Mouse (Mus musculus): ENCODE data around the gene Arfgef2. TPM values are rescaled to one million over a fixed set of nuclear protein-coding genes. Genes with fewer than 3 reads are reported as not detected.
A peak's percentile ranks its signal among the peaks of the same experiment; 100 is the strongest.

Gene Arfgef2
- polyA plus RNA-seq, 1 experiment from 2014 or later = 4.1 TPM

DNA sequence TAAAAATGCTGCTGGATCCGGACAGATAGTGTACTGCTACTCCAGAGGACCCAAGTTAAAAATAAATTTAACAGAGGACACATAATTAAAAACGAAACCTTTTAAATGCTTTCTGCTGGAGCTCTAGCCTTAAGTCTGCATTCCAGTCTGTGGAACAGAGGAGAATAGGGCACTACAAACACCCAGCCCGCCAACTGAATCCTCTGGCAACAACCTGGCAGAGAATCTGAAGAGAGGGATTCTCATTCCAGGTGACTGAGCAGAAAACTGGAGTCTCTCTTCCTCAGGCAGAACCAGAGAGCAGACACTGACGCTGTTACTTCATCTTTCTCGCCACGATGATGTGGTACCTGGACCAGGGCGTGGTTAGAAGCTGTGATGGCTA, 4.9 kb upstream of the Arfgef2 start:
- Histone ChIP-seq H3K36me3 (ENCODE audit: control insufficient read depth, insufficient read depth) (no peaks in the 10 kb centered on the region), H3K4me2 (ENCODE audit: low read depth, low read length) (no peak overlapping the region), H3K4me1 (ENCODE audit: control insufficient read depth, low read depth, low read length) (peaks cover 4% of the 10 kb centered on the region), H3K4me3 (ENCODE audit: low read depth, low read length) (no peak overlapping the region), H3K9ac (ENCODE audit: low read depth, low read length) (no peak overlapping the region), H3K27ac (ENCODE audit: low read length) (no peak overlapping the region), H3K9me3 (replicated peaks; ENCODE audit: control insufficient read depth, low read length) (no peaks in the 10 kb centered on the region), H3K27me3 (ENCODE audit: control insufficient read depth, insufficient read depth, low read depth, low read length) (no peaks in the 10 kb centered on the region; the same call in none of the 2 replicates)
- 66% methylated on average over 7 of the region's 7 CpGs for WGBS (ENCODE audit: insufficient replicate concordance)
- no peak for ATAC-seq (ENCODE audit: low read depth)

DNA sequence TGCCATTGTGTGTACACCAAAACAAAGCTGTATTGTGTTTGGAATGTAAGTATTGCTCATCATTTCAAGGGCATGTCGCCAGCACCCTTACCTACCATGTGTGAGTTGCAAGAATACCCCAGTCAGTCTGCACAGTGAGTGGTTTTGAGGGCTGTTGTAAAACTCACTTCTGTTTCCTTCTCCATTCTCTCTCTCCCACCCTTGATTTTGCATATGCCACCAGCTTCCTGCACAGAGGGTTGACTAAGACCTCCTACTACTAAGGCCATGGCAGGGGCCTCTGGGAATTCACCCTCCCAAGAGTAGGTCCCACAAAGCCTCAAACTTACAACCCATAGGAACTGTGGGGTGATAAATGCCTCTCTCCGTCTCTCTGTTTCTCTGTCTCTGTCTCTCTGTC, 4.0 kb upstream of the Arfgef2 start:
- WGBS (ENCODE audit: insufficient replicate concordance) = 42% methylated on average over 2 of the region's 2 CpGs
- Histone ChIP-seq H3K4me3 (ENCODE audit: low read depth, low read length) (no peak overlapping the region), H3K4me2 (ENCODE audit: low read depth, low read length) (no peak overlapping the region), H3K9ac (ENCODE audit: low read depth, low read length) (no peak overlapping the region), H3K27ac (ENCODE audit: low read length) (no peak overlapping the region), H3K9me3 (replicated peaks; ENCODE audit: control insufficient read depth, low read length) (no peaks in the 10 kb centered on the region), H3K36me3 (ENCODE audit: control insufficient read depth, insufficient read depth) (no peaks in the 10 kb centered on the region), H3K4me1 (ENCODE audit: control insufficient read depth, low read depth, low read length) (peaks cover 9% of the 10 kb centered on the region), H3K27me3 (ENCODE audit: control insufficient read depth, insufficient read depth, low read depth, low read length) (no peaks in the 10 kb centered on the region; the same call in none of the 2 replicates)
- ATAC-seq (ENCODE audit: low read depth) = no peak

DNA sequence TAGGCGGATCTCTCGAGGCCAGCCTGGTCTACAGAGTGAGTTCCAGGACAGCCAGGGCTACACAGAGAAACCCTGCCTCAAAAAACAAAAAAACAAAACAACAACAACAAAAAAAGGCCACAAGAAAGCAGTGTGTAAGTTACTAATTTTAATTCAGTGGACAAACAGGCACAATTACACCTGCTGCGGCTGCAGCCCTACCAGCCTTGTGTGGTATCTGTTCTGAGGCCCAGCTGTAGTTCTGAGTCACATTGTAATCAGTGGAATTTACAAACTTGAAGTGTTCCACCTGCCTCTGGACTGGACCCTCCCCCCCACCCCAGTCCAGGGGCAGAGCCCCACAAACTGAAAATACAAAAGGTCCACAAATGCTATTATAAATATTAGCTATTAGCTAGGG, 2.1 kb upstream of the Arfgef2 start:
- ATAC-seq (ENCODE audit: low read depth) = no peak
- Histone ChIP-seq H3K9me3 (replicated peaks; ENCODE audit: control insufficient read depth, low read length) (no peaks in the 10 kb centered on the region), H3K4me3 (ENCODE audit: low read depth, low read length) (no peak overlapping the region), H3K4me1 (ENCODE audit: control insufficient read depth, low read depth, low read length) (peaks cover 26% of the 10 kb centered on the region), H3K27ac (ENCODE audit: low read length) (no peak overlapping the region), H3K27me3 (ENCODE audit: control insufficient read depth, insufficient read depth, low read depth, low read length) (no peaks in the 10 kb centered on the region; the same call in none of the 2 replicates), H3K36me3 (ENCODE audit: control insufficient read depth, insufficient read depth) (no peaks in the 10 kb centered on the region), H3K4me2 (ENCODE audit: low read depth, low read length) (no peak overlapping the region), H3K9ac (ENCODE audit: low read depth, low read length) (no peak overlapping the region)
- 82% methylated on average over 3 of the region's 3 CpGs for WGBS (ENCODE audit: insufficient replicate concordance)

DNA sequence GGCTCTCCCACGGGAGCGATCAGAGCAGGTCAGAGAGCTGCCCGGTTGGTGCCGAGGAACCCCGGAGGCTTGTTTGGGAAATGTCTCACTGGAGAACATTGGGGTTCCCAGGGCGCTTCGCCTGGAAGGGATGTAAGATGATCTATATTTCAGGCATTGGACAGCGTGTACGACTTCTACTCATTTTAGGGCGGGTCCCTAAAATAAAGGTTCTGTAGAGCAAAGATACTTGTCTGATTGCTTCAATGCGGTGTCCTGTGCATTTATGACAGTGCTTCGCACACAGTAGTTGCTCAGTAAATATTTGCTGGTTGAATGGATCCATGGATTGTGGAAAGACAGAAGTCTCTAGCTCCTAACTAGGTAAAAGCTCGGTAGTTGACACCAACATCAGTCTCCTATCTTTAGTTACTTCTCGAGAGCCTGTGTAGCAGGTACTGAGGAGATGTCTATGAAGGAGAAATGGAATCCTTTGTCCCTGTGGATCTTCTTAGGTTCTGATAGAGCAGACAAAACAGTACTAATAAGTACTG, 851 bp downstream of the Arfgef2 start:
- H3K27ac ChIP-seq (ENCODE audit: low read length) = peak overlapping the region; percentile 82
- 7% methylated on average over 14 of the region's 14 CpGs for WGBS (ENCODE audit: insufficient replicate concordance)
- H3K4me1 ChIP-seq (ENCODE audit: control insufficient read depth, low read depth, low read length) = peaks cover 27% of the 10 kb centered on the region
- H3K27me3 ChIP-seq (ENCODE audit: control insufficient read depth, insufficient read depth, low read depth, low read length) = no peaks in the 10 kb centered on the region; the same call in none of the 2 replicates
- H3K9ac ChIP-seq (ENCODE audit: low read depth, low read length) = peak overlapping the region; percentile 91
- H3K9me3 ChIP-seq (replicated peaks; ENCODE audit: control insufficient read depth, low read length) = no peaks in the 10 kb centered on the region
- H3K4me3 ChIP-seq (ENCODE audit: low read depth, low read length) = peak overlapping the region; percentile 90
- peak; percentile 26 for ATAC-seq (ENCODE audit: low read depth)
- H3K4me2 ChIP-seq (ENCODE audit: low read depth, low read length) = peak overlapping the region; percentile 94
- no peaks in the 10 kb centered on the region for H3K36me3 ChIP-seq (ENCODE audit: control insufficient read depth, insufficient read depth)

DNA sequence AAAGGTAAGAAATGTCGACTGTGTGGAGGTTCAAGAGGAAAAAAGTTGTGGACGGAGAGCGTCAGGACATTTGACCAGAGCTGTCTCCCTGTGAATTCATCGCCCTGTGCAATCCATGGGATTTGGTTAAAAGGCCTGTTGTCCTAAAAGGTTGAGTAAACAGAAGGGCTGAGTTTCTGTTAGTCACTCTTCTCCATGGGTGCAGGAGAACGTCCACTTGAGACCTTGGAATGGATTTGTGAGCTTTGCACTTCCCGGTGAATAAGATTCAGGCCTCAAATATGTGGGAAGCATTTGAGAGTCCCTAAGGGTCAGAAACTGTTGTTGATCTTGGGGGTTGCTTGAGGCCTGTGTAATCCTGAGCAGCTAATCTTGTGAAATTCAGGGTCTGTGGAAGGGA, 1.4 kb downstream of the Arfgef2 start:
- H3K4me2 ChIP-seq (ENCODE audit: low read depth, low read length) = peak overlapping the region; percentile 94
- H3K4me3 ChIP-seq (ENCODE audit: low read depth, low read length) = peak overlapping the region; percentile 90
- 61% methylated on average over 6 of the region's 6 CpGs for WGBS (ENCODE audit: insufficient replicate concordance)
- H3K36me3 ChIP-seq (ENCODE audit: control insufficient read depth, insufficient read depth) = no peaks in the 10 kb centered on the region
- H3K27ac ChIP-seq (ENCODE audit: low read length) = peak overlapping the region; percentile 82
- no peak for ATAC-seq (ENCODE audit: low read depth)
- no peaks in the 10 kb centered on the region; the same call in none of the 2 replicates for H3K27me3 ChIP-seq (ENCODE audit: control insufficient read depth, insufficient read depth, low read depth, low read length)
- H3K4me1 ChIP-seq (ENCODE audit: control insufficient read depth, low read depth, low read length) = peaks cover 27% of the 10 kb centered on the region
- H3K9me3 ChIP-seq (replicated peaks; ENCODE audit: control insufficient read depth, low read length) = no peaks in the 10 kb centered on the region
- H3K9ac ChIP-seq (ENCODE audit: low read depth, low read length) = peak overlapping the region; percentile 91

DNA sequence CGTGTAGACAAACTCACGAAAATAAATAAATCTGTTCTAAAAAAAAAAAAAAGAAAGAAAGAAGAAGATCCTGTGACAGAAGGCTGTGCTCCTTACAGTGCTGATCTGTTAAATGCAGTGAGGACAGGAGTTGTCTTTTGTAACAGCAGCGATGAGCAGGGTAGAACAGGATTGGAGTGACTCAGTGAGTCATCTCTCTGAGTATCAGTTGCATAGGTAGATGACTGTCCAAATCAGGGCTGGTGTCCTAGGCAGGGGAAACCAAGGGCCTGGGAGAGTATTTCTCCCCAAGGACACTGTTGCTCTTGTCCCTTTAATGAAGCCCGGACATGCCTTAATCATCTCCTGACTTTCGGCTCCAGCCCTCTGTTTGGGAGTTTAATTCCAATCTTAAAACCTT, 4.1 kb downstream of the Arfgef2 start:
- no peak overlapping the region for H3K4me2 ChIP-seq (ENCODE audit: low read depth, low read length)
- H3K27me3 ChIP-seq (ENCODE audit: control insufficient read depth, insufficient read depth, low read depth, low read length) = no peaks in the 10 kb centered on the region; the same call in 1 of the 2 replicates
- no peaks in the 10 kb centered on the region for H3K9me3 ChIP-seq (replicated peaks; ENCODE audit: control insufficient read depth, low read length)
- peaks cover 27% of the 10 kb centered on the region for H3K4me1 ChIP-seq (ENCODE audit: control insufficient read depth, low read depth, low read length)
- ATAC-seq (ENCODE audit: low read depth) = no peak
- WGBS (ENCODE audit: insufficient replicate concordance) = 86% methylated on average over 5 of the region's 5 CpGs
- no peak overlapping the region for H3K9ac ChIP-seq (ENCODE audit: low read depth, low read length)
- no peak overlapping the region for H3K4me3 ChIP-seq (ENCODE audit: low read depth, low read length)
- H3K27ac ChIP-seq (ENCODE audit: low read length) = no peak overlapping the region
- H3K36me3 ChIP-seq (ENCODE audit: control insufficient read depth, insufficient read depth) = no peaks in the 10 kb centered on the region

DNA sequence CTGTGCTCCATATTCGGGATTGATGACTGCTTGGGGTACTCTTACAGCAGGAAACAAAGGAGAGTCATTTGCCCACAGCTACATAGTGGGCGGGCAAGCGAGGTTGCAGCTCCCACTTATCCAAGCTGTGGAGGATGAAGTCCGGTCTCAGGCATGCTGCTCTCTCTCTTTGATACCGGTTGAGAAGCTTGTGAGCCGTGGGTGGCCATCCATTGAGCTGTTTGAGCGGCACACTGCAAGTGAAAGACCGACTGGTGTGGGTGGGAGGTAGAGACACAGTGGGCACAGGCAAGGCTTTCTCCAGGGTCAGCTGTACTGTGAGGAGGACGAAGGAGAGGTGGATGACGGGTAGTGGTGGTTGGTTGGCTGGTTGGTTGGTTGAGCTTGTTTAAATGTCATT, 5.4 kb downstream of the Arfgef2 start:
- ATAC-seq (ENCODE audit: low read depth) = no peak
- Histone ChIP-seq H3K27ac (ENCODE audit: low read length) (no peak overlapping the region), H3K4me1 (ENCODE audit: control insufficient read depth, low read depth, low read length) (peaks cover 23% of the 10 kb centered on the region), H3K36me3 (ENCODE audit: control insufficient read depth, insufficient read depth) (no peaks in the 10 kb centered on the region), H3K27me3 (ENCODE audit: control insufficient read depth, insufficient read depth, low read depth, low read length) (no peaks in the 10 kb centered on the region), H3K4me3 (ENCODE audit: low read depth, low read length) (no peak overlapping the region), H3K9ac (ENCODE audit: low read depth, low read length) (no peak overlapping the region), H3K4me2 (ENCODE audit: low read depth, low read length) (no peak overlapping the region), H3K9me3 (replicated peaks; ENCODE audit: control insufficient read depth, low read length) (no peaks in the 10 kb centered on the region)
- WGBS (ENCODE audit: insufficient replicate concordance) = 80% methylated on average over 10 of the region's 10 CpGs

DNA sequence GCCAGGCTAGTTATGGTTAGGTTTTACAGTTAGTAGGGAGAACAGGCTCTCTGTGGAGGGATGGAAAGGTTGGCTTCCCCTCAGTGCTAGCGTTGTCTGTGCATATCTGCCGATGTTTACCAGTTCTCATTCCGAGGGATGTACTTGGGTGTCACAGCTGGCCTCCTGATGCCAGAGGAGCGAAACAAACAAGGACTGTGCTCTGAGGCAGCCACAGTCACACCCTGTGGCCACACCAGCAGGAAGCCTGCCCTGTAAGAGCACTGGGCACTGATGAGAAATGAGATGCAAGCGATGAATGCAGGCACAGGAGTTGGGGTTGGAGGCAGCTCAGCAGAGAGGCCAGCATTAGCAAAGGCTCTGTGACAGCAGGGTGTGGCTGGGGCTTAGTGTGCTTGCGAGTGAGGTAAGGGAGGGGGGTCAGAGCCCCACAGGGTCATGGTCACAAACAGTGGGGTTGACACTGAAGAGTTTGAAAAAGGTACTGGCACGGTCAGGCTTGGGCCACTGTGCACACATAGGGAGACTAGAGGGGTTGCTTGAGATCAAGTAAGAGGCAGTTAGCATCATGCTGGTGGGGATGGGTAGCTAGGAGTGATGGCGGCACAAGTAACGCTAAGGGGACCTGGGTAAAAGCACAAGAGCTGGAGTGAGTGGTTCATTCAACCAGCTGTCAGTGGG, 13.2 kb downstream of the Arfgef2 start:
- Histone ChIP-seq H3K4me2 (ENCODE audit: low read depth, low read length) (no peak overlapping the region), H3K9me3 (replicated peaks; ENCODE audit: control insufficient read depth, low read length) (no peaks in the 10 kb centered on the region), H3K36me3 (ENCODE audit: control insufficient read depth, insufficient read depth) (no peaks in the 10 kb centered on the region), H3K4me3 (ENCODE audit: low read depth, low read length) (no peak overlapping the region), H3K4me1 (ENCODE audit: control insufficient read depth, low read depth, low read length) (peaks cover 16% of the 10 kb centered on the region), H3K27me3 (ENCODE audit: control insufficient read depth, insufficient read depth, low read depth, low read length) (no peaks in the 10 kb centered on the region), H3K27ac (ENCODE audit: low read length) (no peak overlapping the region), H3K9ac (ENCODE audit: low read depth, low read length) (no peak overlapping the region)
- no peak for ATAC-seq (ENCODE audit: low read depth)
- 79% methylated on average over 9 of the region's 9 CpGs for WGBS (ENCODE audit: insufficient replicate concordance)

DNA sequence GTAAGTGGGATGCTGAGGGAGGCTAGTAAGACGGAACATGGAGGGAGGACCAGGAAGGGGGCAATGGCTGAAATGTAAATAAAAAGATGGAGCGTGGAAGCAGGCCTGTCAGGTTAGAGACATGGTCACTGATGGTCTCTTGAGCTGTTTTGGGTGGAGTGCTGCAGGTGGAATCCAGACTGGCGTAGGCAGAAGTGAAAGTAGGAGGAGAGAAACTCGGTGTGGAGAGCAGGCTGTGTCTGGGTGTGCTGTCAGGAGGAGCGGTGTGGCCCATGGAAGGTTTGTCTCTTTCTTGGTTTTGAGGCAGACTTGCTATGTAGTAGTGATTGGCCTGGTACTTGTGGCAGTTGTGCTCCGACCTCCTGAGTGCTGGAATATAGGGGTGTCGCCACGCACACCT, 14.5 kb downstream of the Arfgef2 start:
- Histone ChIP-seq H3K9me3 (replicated peaks; ENCODE audit: control insufficient read depth, low read length) (no peaks in the 10 kb centered on the region), H3K4me1 (ENCODE audit: control insufficient read depth, low read depth, low read length) (peaks cover 16% of the 10 kb centered on the region), H3K27ac (ENCODE audit: low read length) (no peak overlapping the region), H3K9ac (ENCODE audit: low read depth, low read length) (no peak overlapping the region), H3K36me3 (ENCODE audit: control insufficient read depth, insufficient read depth) (no peaks in the 10 kb centered on the region), H3K4me2 (ENCODE audit: low read depth, low read length) (no peak overlapping the region), H3K4me3 (ENCODE audit: low read depth, low read length) (no peak overlapping the region), H3K27me3 (ENCODE audit: control insufficient read depth, insufficient read depth, low read depth, low read length) (no peaks in the 10 kb centered on the region)
- no peak for ATAC-seq (ENCODE audit: low read depth)
- WGBS (ENCODE audit: insufficient replicate concordance) = 76% methylated on average over 8 of the region's 8 CpGs

Measured in liver, embryonic 16.5 days (tissue).